Mouse (Mus musculus) T-helper 2 cell (primary cell): Measurements from ENCODE around the gene Olfr1018.

Source experiments
- in situ Hi-C: fragments of 300-600 bp; cut with MboI, MseI; formaldehyde crosslinking; loops from one replicate; pipeline ENCODE4 v1.15.1; 2025; ENCODE audit warnings: high pct_unique_total_duplicates

Olfr1018 gene

GRCm38 (mm10) chr2:85818179-85818578 lies at the start of gene Olfr1018:
Gene Olfr1018 (plus strand): TSS chr2:85818479.
- in situ Hi-C loops = no loop called here

- in situ Hi-C loops = no loop called here
Measured at GRCm38 (mm10) chr2:85772413-85772812, 45.9 kb upstream of the Olfr1018 start, which contains the start of gene Olfr1014. Gene Olfr1014 (plus strand): TSS chr2:85772713.

DNA sequence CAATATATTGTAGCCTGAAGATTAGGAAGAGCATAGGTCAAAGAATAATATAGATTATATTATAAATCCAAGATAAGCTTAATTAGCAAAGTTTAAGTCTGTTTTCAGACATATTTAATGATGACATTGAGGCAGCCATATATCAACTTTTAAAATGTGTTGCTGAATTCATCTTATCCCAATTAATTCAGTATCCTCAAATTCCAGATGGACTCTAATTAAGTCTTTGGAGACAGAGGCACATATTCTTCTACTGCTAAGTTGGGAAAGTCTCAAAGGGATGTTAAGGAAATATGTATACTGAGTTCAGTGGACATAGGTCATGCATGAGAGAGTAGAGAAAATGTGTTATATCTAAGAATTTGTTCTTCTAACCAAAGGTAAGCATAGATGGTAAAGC lies 36.6 kb upstream of the Olfr1018 start, which contains the start of gene Olfr1015:
Gene Olfr1015 (plus strand): TSS at position 301 of the 400 bp plus-strand sequence.
- in situ Hi-C loops = no loop called here

GRCm38 (mm10) chr2:85792331-85792730 lies 25.9 kb upstream of the Olfr1018 start:
- in situ Hi-C loops = no loop called here

GRCm38 (mm10) chr2:85802444-85802843 lies 15.8 kb upstream of the Olfr1018 start, which contains the start of gene Olfr1016:
Gene Olfr1016 (minus strand): TSS chr2:85802544.
- in situ Hi-C loops = loop anchor here (5.0 kb wide), 1 partner anchor 50 kb away; no protein-coding TSS in a partner anchor

GRCm38 (mm10) chr2:85804501-85804900 lies 13.8 kb upstream of the Olfr1018 start:
- in situ Hi-C loops = loop anchor here (5.0 kb wide), 1 partner anchor 52 kb away; no protein-coding TSS in a partner anchor

DNA sequence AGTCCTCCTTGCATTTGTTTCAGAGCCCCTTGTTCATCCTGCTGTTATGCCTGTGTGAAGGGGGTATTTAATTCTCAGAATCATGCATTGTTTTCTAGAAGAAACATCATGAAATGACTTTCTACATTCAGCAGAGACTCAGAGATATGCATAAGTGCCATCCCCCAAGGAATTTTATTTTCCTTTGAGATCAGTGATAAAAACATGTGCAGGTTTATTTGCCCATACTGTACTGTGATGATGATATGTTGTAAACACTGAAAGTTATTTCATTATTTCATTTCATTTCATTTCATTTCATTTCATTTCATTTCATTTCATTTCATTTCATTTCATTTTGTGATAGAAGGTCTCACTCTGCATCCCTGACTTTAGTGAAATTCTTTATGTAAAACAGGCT lies 27.1 kb downstream of the Olfr1018 start, which contains the start of gene Olfr1019:
Gene Olfr1019 (minus strand): TSS at position 101 of the 400 bp plus-strand sequence.
- in situ Hi-C loops = no loop called here

DNA sequence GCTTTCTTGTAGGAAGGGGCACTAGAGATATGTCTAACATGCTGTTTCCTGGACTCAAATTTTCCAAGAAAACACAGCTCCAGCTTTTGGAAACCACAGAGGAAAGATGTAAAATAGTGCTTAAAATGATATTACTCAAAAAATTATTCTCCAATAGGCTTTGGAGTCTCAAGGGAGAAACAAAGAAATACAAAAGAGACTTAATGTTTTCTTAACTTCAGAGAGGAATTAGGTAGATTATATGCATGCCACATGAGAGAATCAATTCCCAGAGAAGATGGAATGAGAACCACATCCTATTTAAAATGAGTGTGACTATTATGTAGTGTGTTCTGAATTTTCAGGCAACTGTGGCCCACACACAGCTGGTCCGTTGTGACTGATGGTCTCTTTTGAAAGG lies 28.5 kb downstream of the Olfr1018 start, which contains the start of gene Olfr1020:
Gene Olfr1020 (plus strand): TSS at position 301 of the 400 bp plus-strand sequence.
- in situ Hi-C loops = no loop called here

- in situ Hi-C loops = no loop called here
Measured at GRCm38 (mm10) chr2:85868294-85868693, 50.0 kb downstream of the Olfr1018 start, which contains the start of gene Olfr1022. Gene Olfr1022 (plus strand): TSS chr2:85868594.
